Mouse (Mus musculus): ENCODE results near the gene Notch2. TPM values are rescaled to one million over a fixed set of nuclear protein-coding genes. Genes with fewer than 3 reads are reported as not detected.
"Not testable (repeated sequence)": the region's sequence is repeated elsewhere in the genome, so short reads cannot be mapped to it uniquely, and the experiment has no call there.

Gene Notch2
- polyA plus RNA-seq, 1 experiment from 2014 or later: 43.5 TPM

GRCm38 (mm10) chr3:98119338-98119737 lies 106.0 kb downstream of the Notch2 start:
- Histone ChIP-seq H3K9ac (no peak overlapping the region), H3K9me3 (no peaks in the 10 kb centered on the region), H3K36me3 (peaks cover 92% of the 10 kb centered on the region), H3K27ac (no peak overlapping the region), H3K4me1 (no peaks in the 10 kb centered on the region), H3K27me3 (no peaks in the 10 kb centered on the region), H3K4me3 (no peak overlapping the region), H3K4me2 (replicated peaks) (no peak overlapping the region)
- no peak for ATAC-seq (ENCODE audit: low FRiP score, low read depth)
- WGBS: 86% methylated on average over 6 of the region's 6 CpGs

GRCm38 (mm10) chr3:98120884-98121283 lies 107.6 kb downstream of the Notch2 start:
- WGBS: 75% methylated on average over 6 of the region's 6 CpGs
- peaks cover 92% of the 10 kb centered on the region for H3K36me3 ChIP-seq

GRCm38 (mm10) chr3:98127775-98128174 lies 114.4 kb downstream of the Notch2 start:
- Histone ChIP-seq H3K4me1 (no peaks in the 10 kb centered on the region), H3K27ac (no peak overlapping the region), H3K9me3 (no peaks in the 10 kb centered on the region), H3K4me3 (no peak overlapping the region), H3K36me3 (peaks cover 89% of the 10 kb centered on the region), H3K27me3 (no peaks in the 10 kb centered on the region), H3K9ac (no peak overlapping the region), H3K4me2 (replicated peaks) (no peak overlapping the region)
- WGBS: 87% methylated on average over 2 of the region's 2 CpGs
- ATAC-seq (ENCODE audit: low FRiP score, low read depth): no peak

More at GRCm38 (mm10) chr3:98120884-98121283, 107.6 kb downstream of the Notch2 start:
- Histone ChIP-seq H3K27ac (no peak overlapping the region), H3K4me1 (no peaks in the 10 kb centered on the region), H3K27me3 (no peaks in the 10 kb centered on the region), H3K9ac (no peak overlapping the region), H3K9me3 (no peaks in the 10 kb centered on the region), H3K4me2 (replicated peaks) (no peak overlapping the region), H3K4me3 (no peak overlapping the region)
- no peak for ATAC-seq (ENCODE audit: low FRiP score, low read depth)

GRCm38 (mm10) chr3:98128716-98129115 lies 115.4 kb downstream of the Notch2 start:
- no peak overlapping the region for H3K27ac ChIP-seq
- H3K36me3 ChIP-seq: peaks cover 89% of the 10 kb centered on the region
- H3K9me3 ChIP-seq: no peaks in the 10 kb centered on the region
- no peak overlapping the region for H3K4me2 ChIP-seq (replicated peaks)
- no peaks in the 10 kb centered on the region for H3K27me3 ChIP-seq
- no peak for ATAC-seq (ENCODE audit: low FRiP score, low read depth)
- H3K4me3 ChIP-seq: no peak overlapping the region
- no peak overlapping the region for H3K9ac ChIP-seq
- WGBS: 92% methylated on average over 5 of the region's 5 CpGs
- no peaks in the 10 kb centered on the region for H3K4me1 ChIP-seq

- not testable (repeated sequence) for H3K27ac ChIP-seq; ATAC-seq (ENCODE audit: low FRiP score, low read depth); H3K4me1 ChIP-seq; H3K27me3 ChIP-seq; H3K9ac ChIP-seq; H3K9me3 ChIP-seq; H3K4me3 ChIP-seq; H3K4me2 ChIP-seq (replicated peaks)
- WGBS: 92% methylated on average over 4 of the region's 4 CpGs
- H3K36me3 ChIP-seq: peaks cover 90% of the 10 kb centered on the region
Observed at GRCm38 (mm10) chr3:98132140-98132539, 118.8 kb downstream of the Notch2 start.

GRCm38 (mm10) chr3:98132636-98133035 lies 119.3 kb downstream of the Notch2 start:
- Histone ChIP-seq H3K27ac (no peak overlapping the region), H3K27me3 (no peaks in the 10 kb centered on the region), H3K9me3 (no peaks in the 10 kb centered on the region), H3K4me1 (no peaks in the 10 kb centered on the region), H3K36me3 (peaks cover 91% of the 10 kb centered on the region), H3K9ac (no peak overlapping the region), H3K4me3 (no peak overlapping the region), H3K4me2 (replicated peaks) (no peak overlapping the region)
- 94% methylated on average over 8 of the region's 8 CpGs for WGBS
- no peak for ATAC-seq (ENCODE audit: low FRiP score, low read depth)

- Histone ChIP-seq H3K4me2 (replicated peaks) (no peak overlapping the region), H3K27ac (no peak overlapping the region), H3K4me3 (no peak overlapping the region), H3K36me3 (peaks cover 97% of the 10 kb centered on the region), H3K27me3 (no peaks in the 10 kb centered on the region), H3K4me1 (no peaks in the 10 kb centered on the region), H3K9me3 (no peaks in the 10 kb centered on the region), H3K9ac (no peak overlapping the region)
- 95% methylated on average over 15 of the region's 15 CpGs for WGBS
- no peak for ATAC-seq (ENCODE audit: low FRiP score, low read depth)
Observed at GRCm38 (mm10) chr3:98141456-98141855, 128.1 kb downstream of the Notch2 start.

GRCm38 (mm10) chr3:98142862-98143261 lies 129.5 kb downstream of the Notch2 start:
- WGBS: 94% methylated on average over 13 of the region's 13 CpGs
- Histone ChIP-seq H3K4me3 (no peak overlapping the region), H3K9ac (no peak overlapping the region), H3K4me1 (no peaks in the 10 kb centered on the region), H3K36me3 (peaks cover 97% of the 10 kb centered on the region), H3K4me2 (replicated peaks) (no peak overlapping the region), H3K9me3 (no peaks in the 10 kb centered on the region), H3K27me3 (no peaks in the 10 kb centered on the region), H3K27ac (no peak overlapping the region)
- ATAC-seq (ENCODE audit: low FRiP score, low read depth): no peak

- no peak overlapping the region for H3K4me2 ChIP-seq (replicated peaks)
Observed at GRCm38 (mm10) chr3:98145204-98145603, 131.9 kb downstream of the Notch2 start.

GRCm38 (mm10) chr3:98146471-98147410 lies 133.4 kb downstream of the Notch2 start:
- Histone ChIP-seq H3K27ac (no peak overlapping the region), H3K9me3 (no peaks in the 10 kb centered on the region), H3K27me3 (no peaks in the 10 kb centered on the region), H3K4me1 (no peaks in the 10 kb centered on the region), H3K4me2 (replicated peaks) (no peak overlapping the region), H3K36me3 (peaks cover 97% of the 10 kb centered on the region), H3K9ac (no peak overlapping the region), H3K4me3 (no peak overlapping the region)
- ATAC-seq (ENCODE audit: low FRiP score, low read depth): no peak
- 93% methylated on average over 29 of the region's 29 CpGs for WGBS

More at GRCm38 (mm10) chr3:98145204-98145603, 131.9 kb downstream of the Notch2 start:
- WGBS: 88% methylated on average over 10 of the region's 10 CpGs
- no peak for ATAC-seq (ENCODE audit: low FRiP score, low read depth)
- Histone ChIP-seq H3K27me3 (no peaks in the 10 kb centered on the region), H3K9me3 (no peaks in the 10 kb centered on the region), H3K4me1 (no peaks in the 10 kb centered on the region), H3K27ac (no peak overlapping the region), H3K36me3 (peaks cover 95% of the 10 kb centered on the region), H3K4me3 (no peak overlapping the region), H3K9ac (no peak overlapping the region)

GRCm38 (mm10) chr3:98147706-98148105 lies 134.4 kb downstream of the Notch2 start:
- H3K27ac ChIP-seq: no peak overlapping the region
- H3K36me3 ChIP-seq: peaks cover 92% of the 10 kb centered on the region

GRCm38 (mm10) chr3:98149881-98150280 lies 136.6 kb downstream of the Notch2 start:
- Histone ChIP-seq H3K36me3 (peaks cover 70% of the 10 kb centered on the region), H3K4me3 (no peak overlapping the region), H3K9me3 (no peaks in the 10 kb centered on the region), H3K9ac (no peak overlapping the region), H3K4me2 (replicated peaks) (no peak overlapping the region), H3K27me3 (no peaks in the 10 kb centered on the region), H3K27ac (no peak overlapping the region), H3K4me1 (no peaks in the 10 kb centered on the region)
- WGBS: 96% methylated on average over 11 of the region's 11 CpGs
- no peak for ATAC-seq (ENCODE audit: low FRiP score, low read depth)

More at GRCm38 (mm10) chr3:98147706-98148105, 134.4 kb downstream of the Notch2 start:
- Histone ChIP-seq H3K9ac (no peak overlapping the region), H3K4me1 (no peaks in the 10 kb centered on the region), H3K4me3 (no peak overlapping the region), H3K9me3 (no peaks in the 10 kb centered on the region), H3K27me3 (no peaks in the 10 kb centered on the region), H3K4me2 (replicated peaks) (no peak overlapping the region)
- ATAC-seq (ENCODE audit: low FRiP score, low read depth): no peak
- WGBS: 92% methylated on average over 14 of the region's 14 CpGs

All from limb, embryonic 13.5 days (tissue).